Mouse (Mus musculus) yolk sac, embryonic 10.5 days (tissue): Measurements from ENCODE around the gene Fyn.

Experiments used
- DNase-seq: peaks from one replicate; pipeline ENCODE4 v3.0.0-alpha.2; 2017; ENCODE audit warnings: low spot score

Gene Fyn

DNA sequence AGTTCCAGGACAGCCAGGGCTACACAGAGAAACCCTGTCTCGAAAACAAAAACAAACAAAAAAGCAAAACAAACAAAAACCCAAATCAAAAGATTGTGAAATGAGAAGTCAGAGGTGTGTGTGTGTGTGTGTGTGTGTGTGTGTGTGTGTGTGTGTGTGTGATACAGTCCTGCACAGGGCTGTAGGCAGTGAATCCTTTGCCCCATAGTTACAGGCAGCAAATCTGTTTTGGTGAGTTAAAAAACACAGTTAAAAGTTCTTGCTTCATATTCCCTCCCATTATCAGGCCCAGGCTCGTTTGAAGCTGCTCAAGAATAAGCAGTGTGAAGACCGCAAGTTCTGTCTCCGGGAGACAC, 244.0 kb downstream of the Fyn start, which contains the start of gene Traf3ip2:
Gene Traf3ip2, plus strand, starts transcription at position 302 of the 356 bp plus-strand sequence.
- DNase-seq = no peak

DNA sequence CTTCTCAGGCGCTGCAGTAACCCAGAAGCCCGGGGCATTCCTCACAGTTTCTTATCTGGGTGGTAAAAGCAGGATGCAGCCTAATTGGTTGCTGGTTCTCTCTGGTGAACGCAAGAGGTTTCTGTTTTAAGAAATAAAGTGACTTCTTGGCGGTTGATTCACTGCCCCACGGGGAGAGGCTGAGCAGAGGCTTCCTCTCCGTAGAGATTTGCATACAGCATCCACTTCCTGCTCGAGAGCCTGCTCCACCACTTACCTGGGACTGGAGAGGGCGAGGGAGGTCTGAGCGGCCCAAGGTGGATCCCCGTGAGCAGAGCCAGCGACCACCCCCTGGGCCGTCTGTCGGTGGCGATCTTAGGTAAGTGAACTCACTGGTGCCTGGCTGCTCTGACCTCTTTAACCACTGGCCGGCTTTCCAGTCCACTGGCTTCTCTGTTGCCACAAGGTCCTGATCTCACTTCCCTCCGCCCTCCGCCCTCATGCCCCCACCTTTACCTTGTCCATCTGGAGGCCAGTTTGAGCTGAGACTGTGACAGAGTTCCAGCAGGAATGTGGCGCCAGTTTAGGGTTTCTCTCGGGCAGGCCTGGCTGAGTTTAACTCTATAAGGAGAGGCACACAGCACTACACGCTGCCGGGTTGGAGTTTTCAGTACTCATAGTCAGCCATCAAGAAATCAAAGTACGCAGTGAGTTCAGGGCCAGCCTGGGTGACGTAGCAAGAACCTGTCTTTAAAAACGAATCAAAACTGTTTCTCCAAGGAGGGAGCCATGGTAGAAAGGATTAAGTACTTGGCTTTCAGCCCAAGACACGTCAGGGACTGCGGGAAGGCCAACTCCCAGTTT, 244.6 kb downstream of the Fyn start:
- peak; percentile 88 for DNase-seq

DNA sequence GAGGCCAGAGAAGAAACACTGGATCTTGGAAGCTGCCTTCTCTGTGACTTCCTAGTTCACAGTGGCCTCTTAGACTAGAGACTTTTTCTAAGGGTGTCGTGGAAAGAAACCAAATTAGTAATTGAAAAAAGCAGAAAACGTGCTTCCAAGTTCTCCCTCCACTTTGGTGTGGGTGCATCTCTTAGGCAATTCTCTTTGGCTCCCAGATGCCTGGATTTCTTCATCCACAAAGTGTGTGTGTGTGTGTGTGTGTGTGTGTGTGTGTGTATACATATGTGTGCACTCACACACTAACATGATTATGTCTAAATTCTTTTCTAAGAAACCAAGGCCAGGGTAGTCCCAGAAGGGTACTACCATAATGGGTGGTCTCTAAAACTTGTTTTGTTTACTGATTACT, 245.3 kb downstream of the Fyn start:
- DNase-seq = no peak

DNA sequence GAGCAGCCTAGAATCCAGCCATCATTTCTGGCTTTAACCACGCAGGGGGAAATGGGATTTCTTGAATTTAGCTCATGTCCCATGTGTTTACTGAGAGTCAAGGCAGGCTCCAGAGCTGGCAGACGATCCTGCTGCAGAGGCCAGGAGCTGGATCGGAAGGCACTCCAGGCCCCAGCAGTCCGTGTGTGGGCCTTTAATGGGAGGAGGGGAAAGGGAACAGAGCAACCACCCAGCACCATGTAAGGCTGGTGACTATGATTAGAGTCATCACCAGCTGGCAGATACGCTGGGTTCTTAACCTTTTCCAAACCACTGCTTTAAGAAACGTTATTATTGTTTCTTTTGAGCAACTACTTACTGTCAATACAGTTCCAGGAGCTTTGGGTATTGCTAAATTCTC, 246.0 kb downstream of the Fyn start:
- peak; percentile 51 for DNase-seq
